ENCODE assay signal across 34 mouse cellular contexts in genomic region chr1:177335961-177336360, GRCm38 (mm10).
"Had no signal": no experiment of that assay in that cellular context is flagged by ENCODE, and none has a peak within 500 bp of the region (broad histone marks: within the 10 kb centered on the region; RNA-seq: fewer than 3 reads in every experiment).

No protein-coding gene starts in this region.

- H3K9ac ChIP-seq: heart, embryonic 12.5 days; heart, embryonic 13.5 days; heart, embryonic 15.5 days; hindbrain, embryonic 12.5 days; hindbrain, embryonic 13.5 days; hindbrain, embryonic 14.5 days; hindbrain, embryonic 15.5 days; intestine, embryonic 15.5 days; kidney, embryonic 15.5 days had no signal

- H3K4me3 ChIP-seq: heart, embryonic 10.5 days; heart, embryonic 12.5 days; heart, embryonic 13.5 days; heart, embryonic 15.5 days; hindbrain, embryonic 10.5 days; hindbrain, embryonic 12.5 days; hindbrain, embryonic 13.5 days; hindbrain, embryonic 15.5 days; intestine, embryonic 15.5 days; kidney, embryonic 15.5 days; layer of hippocampus, adult 2 months; left cerebral cortex, adult 2 months had no signal

- DNase-seq: heart, postnatal 10 days; heart, postnatal 14 days; heart, postnatal 4 days; kidney, adult 11 months; kidney, adult 2 months; kidney, adult 8-10 months; kidney, adult 9 months; kidney, postnatal 10 days; kidney, postnatal 14 days; kidney, postnatal 25 days; kidney, postnatal 36 days; kidney, postnatal 4 days; layer of hippocampus, adult 9-11 months; layer of hippocampus, postnatal 36 days had no signal

- H3K36me3 ChIP-seq: heart, embryonic 10.5 days; heart, embryonic 12.5 days; heart, embryonic 13.5 days; heart, embryonic 15.5 days; hindbrain, embryonic 10.5 days; hindbrain, embryonic 12.5 days; hindbrain, embryonic 13.5 days; hindbrain, embryonic 15.5 days; intestine, embryonic 15.5 days; kidney, embryonic 15.5 days had no signal

- H3K9me3 ChIP-seq: heart, embryonic 10.5 days; heart, embryonic 12.5 days; heart, embryonic 13.5 days; heart, embryonic 15.5 days; hindbrain, embryonic 10.5 days; hindbrain, embryonic 12.5 days; hindbrain, embryonic 13.5 days; hindbrain, embryonic 15.5 days; intestine, embryonic 15.5 days; kidney, embryonic 15.5 days had no signal

- H3K27me3 ChIP-seq: heart, embryonic 12.5 days; heart, embryonic 13.5 days; heart, embryonic 15.5 days; hindbrain, embryonic 12.5 days; hindbrain, embryonic 13.5 days; hindbrain, embryonic 15.5 days; intestine, embryonic 15.5 days; kidney, embryonic 15.5 days had no signal

- H3K27ac ChIP-seq: heart, embryonic 10.5 days; heart, embryonic 13.5 days; heart, embryonic 15.5 days; hindbrain, embryonic 10.5 days; hindbrain, embryonic 12.5 days; hindbrain, embryonic 13.5 days; hindbrain, embryonic 14.5 days; hindbrain, embryonic 15.5 days; hindbrain, postnatal 0 days; intestine, embryonic 15.5 days; kidney, embryonic 15.5 days; kidney, postnatal 0 days; layer of hippocampus, adult 2 months; left cerebral cortex, adult 2 months had no signal

- ATAC-seq: hindbrain, embryonic 16.5 days; hindbrain, postnatal 0 days; inflammation-experienced regulatory T-cells, adult 6 months; intestine, embryonic 15.5 days; intestine, embryonic 16.5 days; intestine, postnatal 0 days had no signal

- H3K4me2 ChIP-seq: heart, embryonic 11.5 days; heart, embryonic 12.5 days; heart, embryonic 13.5 days; heart, embryonic 15.5 days; hindbrain, embryonic 12.5 days; hindbrain, embryonic 13.5 days; hindbrain, embryonic 14.5 days; hindbrain, embryonic 15.5 days; intestine, embryonic 15.5 days; kidney, embryonic 15.5 days had no signal
